ENCODE assay signal across 23 mouse cellular contexts in the genomic region with DNA sequence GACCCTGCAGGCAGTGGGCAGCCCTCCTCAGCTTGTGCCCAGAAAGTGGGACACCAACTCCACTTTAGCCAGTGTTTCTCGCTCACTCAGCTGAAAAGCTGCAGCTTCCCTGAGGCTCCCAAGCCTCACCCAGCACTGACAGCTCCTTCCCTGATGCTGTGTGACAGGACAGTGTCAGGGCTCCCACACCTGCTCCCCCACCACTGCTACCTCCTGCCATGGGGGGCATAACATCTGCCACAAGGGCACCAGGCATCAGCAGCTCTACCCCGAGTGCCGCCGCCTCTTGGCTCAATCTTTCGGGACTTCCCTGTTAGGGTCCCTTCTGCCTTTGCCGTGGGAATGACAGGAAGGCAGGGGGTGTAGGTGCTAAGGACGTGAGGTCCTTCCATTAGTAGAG. TPM values are rescaled to one million over a fixed set of nuclear protein-coding genes. Genes with fewer than 3 reads are reported as not detected.
"Had no signal": no experiment of that assay in that cellular context is flagged by ENCODE, and none has a peak within 500 bp of the region (broad histone marks: within the 10 kb centered on the region; RNA-seq: fewer than 3 reads in every experiment).

No protein-coding gene starts in this region.

- H3K36me3 ChIP-seq: limb, embryonic 10.5 days; limb, embryonic 13.5 days; liver, embryonic 12.5 days; liver, embryonic 15.5 days; lung, embryonic 15.5 days; midbrain, embryonic 12.5 days; midbrain, embryonic 15.5 days; neural tube, embryonic 13.5 days had no signal

- DNase-seq: kidney, adult 2 months; kidney, postnatal 10 days; kidney, postnatal 36 days; layer of hippocampus, postnatal 36 days; liver; lung, adult 18-20 months; lung, postnatal 10 days; lung, postnatal 36 days; right cerebral cortex, adult 18-20 months; right cerebral cortex, postnatal 14 days; right cerebral cortex, postnatal 4 days had no signal

- H3K4me3 ChIP-seq: limb, embryonic 10.5 days; limb, embryonic 13.5 days; liver, embryonic 12.5 days; liver, embryonic 15.5 days; lung, embryonic 15.5 days; megakaryocyte, embryonic 14.5 days; midbrain, embryonic 12.5 days; midbrain, embryonic 15.5 days; myocyte; neural tube, embryonic 13.5 days had no signal

- H3K27ac ChIP-seq: limb, embryonic 10.5 days; limb, embryonic 13.5 days; liver, embryonic 12.5 days; liver, embryonic 15.5 days; lung, embryonic 15.5 days; midbrain, embryonic 12.5 days; midbrain, embryonic 15.5 days; neural tube, embryonic 13.5 days; stomach, postnatal 0 days had no signal

- ATAC-seq: intestine, postnatal 0 days; liver, embryonic 12.5 days; midbrain, embryonic 15.5 days had no signal

- H3K9ac ChIP-seq: limb, embryonic 13.5 days; liver, embryonic 12.5 days; liver, embryonic 15.5 days; lung, embryonic 15.5 days; midbrain, embryonic 12.5 days; midbrain, embryonic 15.5 days; neural tube, embryonic 13.5 days had no signal

- H3K9me3 ChIP-seq: limb, embryonic 10.5 days; limb, embryonic 13.5 days; liver, embryonic 12.5 days; liver, embryonic 15.5 days; lung, embryonic 15.5 days; midbrain, embryonic 12.5 days; midbrain, embryonic 15.5 days; neural tube, embryonic 13.5 days had no signal

- H3K27me3 ChIP-seq: limb, embryonic 13.5 days; lung, embryonic 15.5 days; midbrain, embryonic 15.5 days; neural tube, embryonic 13.5 days had no signal

- H3K4me1 ChIP-seq: liver, embryonic 12.5 days; liver, embryonic 15.5 days; lung, embryonic 15.5 days; neural tube, embryonic 13.5 days had no signal

- H3K4me2 ChIP-seq: limb, embryonic 13.5 days; liver, embryonic 12.5 days; liver, embryonic 15.5 days; lung, embryonic 15.5 days; midbrain, embryonic 12.5 days; midbrain, embryonic 15.5 days; neural tube, embryonic 13.5 days had no signal

RNA-seq across cellular contexts. Expression of a gene that starts 46.4 kb away (rescaled TPM):
- polyA plus RNA-seq: liver, embryonic 12.5 days; liver, embryonic 15.5 days had no signal
